Comparison of ENCODE assay signal across 14 mouse cellular contexts in the genomic region with DNA sequence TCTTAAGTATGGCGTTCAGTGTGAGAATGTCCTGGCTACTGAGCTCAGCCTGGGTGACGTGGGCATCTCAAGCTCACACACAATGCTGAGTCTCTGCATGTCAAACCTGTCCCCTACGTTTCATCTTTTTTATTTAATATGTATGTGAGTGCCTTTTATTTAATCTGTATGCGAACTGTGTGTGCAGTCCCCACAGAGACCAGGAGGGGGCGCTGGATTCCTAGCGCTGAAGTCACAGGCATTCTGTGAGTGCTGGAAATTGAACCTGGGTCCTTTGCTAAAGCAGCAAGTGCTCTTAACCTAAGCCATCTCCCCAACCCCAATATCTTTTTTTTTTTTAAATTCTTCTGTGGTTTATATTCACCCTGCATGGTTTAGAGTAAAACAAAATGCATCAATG. TPM values are rescaled to one million over a fixed set of nuclear protein-coding genes. Genes with fewer than 3 reads are reported as not detected.
DNase-seq lines count a peak whose midpoint lies in the region; ATAC-seq and TF ChIP-seq lines count a peak whose summit lies in the region.
"Had no signal": no experiment of that assay in that cellular context is flagged by ENCODE, and none has a peak within 500 bp of the region (broad histone marks: within the 10 kb centered on the region; RNA-seq: fewer than 3 reads in every experiment).

No protein-coding gene starts in this region.

- peaks cover 19% of the 10 kb centered on the region; the same call in 1 of the 2 replicates for H3K36me3 ChIP-seq in intestine, postnatal 0 days (ENCODE audit: control insufficient read depth, insufficient read depth)
- H3K36me3 ChIP-seq in intestine, embryonic 16.5 days (ENCODE audit: control insufficient read depth, insufficient read depth, low read length) = 0 out of 2 replicates have a peak, but pooled peaks cover 5% of the 10 kb centered on the region
- no peaks in the 10 kb centered on the region for H3K36me3 ChIP-seq in lung, embryonic 14.5 days (ENCODE audit: insufficient read depth)
- H3K36me3 ChIP-seq: forebrain, embryonic 12.5 days; kidney, embryonic 15.5 days; limb, embryonic 15.5 days; midbrain, embryonic 12.5 days had no signal

- H3K4me1 ChIP-seq in intestine, postnatal 0 days (replicated peaks; ENCODE audit: control insufficient read depth, insufficient read depth, low read length) = no peaks in the 10 kb centered on the region; the same call in 1 of the 2 replicates
- peaks cover 1% of the 10 kb centered on the region; the same call in 1 of the 2 replicates for H3K4me1 ChIP-seq in intestine, embryonic 16.5 days (ENCODE audit: control insufficient read depth, insufficient read depth, low read length)
- H3K4me1 ChIP-seq in lung, embryonic 14.5 days (ENCODE audit: insufficient read depth) = no peaks in the 10 kb centered on the region

- H3K27ac ChIP-seq in intestine, postnatal 0 days (ENCODE audit: low read depth, low read length) = no peak overlapping the region
- no peak overlapping the region for H3K27ac ChIP-seq in intestine, embryonic 16.5 days (ENCODE audit: low read length)
- no peak overlapping the region for H3K27ac ChIP-seq in lung, embryonic 14.5 days (ENCODE audit: low read depth)
- H3K27ac ChIP-seq: forebrain, embryonic 12.5 days; kidney, embryonic 15.5 days; limb, embryonic 15.5 days; macrophage; midbrain, embryonic 12.5 days had no signal

- H3K4me2 ChIP-seq in intestine, postnatal 0 days (replicated peaks; ENCODE audit: low read depth) = no peak overlapping the region
- no peak overlapping the region for H3K4me2 ChIP-seq in intestine, embryonic 16.5 days (ENCODE audit: low read depth, low read length)
- H3K4me2 ChIP-seq in lung, embryonic 14.5 days = no peak overlapping the region
- H3K4me2 ChIP-seq: forebrain, embryonic 12.5 days; kidney, embryonic 15.5 days; limb, embryonic 15.5 days; midbrain, embryonic 12.5 days had no signal

- TF ChIP-seq CTCF in intestine, postnatal 0 days (IDR thresholded peaks at IDR 0.05; ENCODE audit: low read depth) = 0 out of 2 replicates have a peak, but pooled peaks have one; percentile 49
- TF ChIP-seq CTCF in lung, embryonic 14.5 days (IDR thresholded peaks at IDR 0.05; ENCODE audit: low read depth) = peak; percentile 39

- WGBS in intestine, postnatal 0 days = 89% methylated on average over 6 of the region's 6 CpGs
- 83% methylated on average over 6 of the region's 6 CpGs for WGBS in intestine, embryonic 16.5 days
- 79% methylated on average over 6 of the region's 6 CpGs for WGBS in lung, embryonic 14.5 days

- no peak for ATAC-seq in intestine, postnatal 0 days
- ATAC-seq in intestine, embryonic 16.5 days = no peak
- ATAC-seq in lung, embryonic 14.5 days (ENCODE audit: insufficient read depth) = no peak
- ATAC-seq: hindbrain, embryonic 16.5 days had no signal

- H3K9ac ChIP-seq in intestine, postnatal 0 days (ENCODE audit: low read depth, low read length) = no peak overlapping the region
- H3K9ac ChIP-seq in intestine, embryonic 16.5 days (ENCODE audit: low read depth, low read length) = no peak overlapping the region
- no peak overlapping the region for H3K9ac ChIP-seq in lung, embryonic 14.5 days
- H3K9ac ChIP-seq: forebrain, embryonic 12.5 days; kidney, embryonic 15.5 days; limb, embryonic 15.5 days; midbrain, embryonic 12.5 days had no signal

- no peaks in the 10 kb centered on the region for H3K27me3 ChIP-seq in intestine, postnatal 0 days (replicated peaks; ENCODE audit: control insufficient read depth, insufficient read depth, low read length)
- no peaks in the 10 kb centered on the region for H3K27me3 ChIP-seq in intestine, embryonic 16.5 days (replicated peaks; ENCODE audit: control insufficient read depth, insufficient read depth, low read length)
- no peaks in the 10 kb centered on the region for H3K27me3 ChIP-seq in lung, embryonic 14.5 days (ENCODE audit: insufficient read depth, low read length)
- H3K27me3 ChIP-seq: forebrain, embryonic 12.5 days; kidney, embryonic 15.5 days; limb, embryonic 15.5 days; midbrain, embryonic 12.5 days had no signal

- no peak overlapping the region for H3K4me3 ChIP-seq in intestine, postnatal 0 days (ENCODE audit: low read depth, low read length)
- no peak overlapping the region for H3K4me3 ChIP-seq in intestine, embryonic 16.5 days (ENCODE audit: low read length)
- H3K4me3 ChIP-seq in lung, embryonic 14.5 days (ENCODE audit: low read depth, low read length) = no peak overlapping the region
- H3K4me3 ChIP-seq: forebrain, embryonic 12.5 days; kidney, embryonic 15.5 days; limb, embryonic 15.5 days; midbrain, embryonic 12.5 days had no signal

- no peaks in the 10 kb centered on the region for H3K9me3 ChIP-seq in intestine, postnatal 0 days (ENCODE audit: control insufficient read depth)
- H3K9me3 ChIP-seq in intestine, embryonic 16.5 days (ENCODE audit: control insufficient read depth, low read length) = no peaks in the 10 kb centered on the region
- H3K9me3 ChIP-seq in lung, embryonic 14.5 days (ENCODE audit: low read depth, low read length) = no peaks in the 10 kb centered on the region
- H3K9me3 ChIP-seq: forebrain, embryonic 12.5 days; kidney, embryonic 15.5 days; limb, embryonic 15.5 days; midbrain, embryonic 12.5 days had no signal

- no peak for DNase-seq in lung, embryonic 14.5 days
- DNase-seq in lung, postnatal 25 days (ENCODE audit: low spot score) = no peak
- DNase-seq in ES-CJ7 (ENCODE audit: low read depth, low spot score) = peak; percentile 50
- DNase-seq in naive thymus-derived CD4-positive, alpha-beta T cell, adult 2 months (ENCODE audit: low read depth) = peak; percentile 33
- no peak for DNase-seq in embryo, embryonic 10.5 days (ENCODE audit: low spot score)
- DNase-seq: heart, adult 11 months had no signal

RNA-seq across cellular contexts. Expression of a gene that starts 44.7 kb away (rescaled TPM):
- 16.5 and 17.1 TPM in 2 replicates for polyA plus RNA-seq in intestine, postnatal 0 days (2015; fragmentation: Nextera tagmentation; extraction: Ambion mirVana)
- polyA plus RNA-seq in intestine, embryonic 16.5 days (2015; fragmentation: Nextera tagmentation; extraction: Ambion mirVana) = 21.1 and 21.5 TPM in 2 replicates
- polyA plus RNA-seq in lung, embryonic 14.5 days (2014; fragmentation: Nextera tagmentation; extraction: Ambion mirVana) = 5.9 and 6.9 TPM in 2 replicates

RNA-seq across cellular contexts. Expression of a gene that starts 54.1 kb away (rescaled TPM):
- 0.54 and 0.66 TPM in 2 replicates for polyA plus RNA-seq in intestine, postnatal 0 days (2015; fragmentation: Nextera tagmentation; extraction: Ambion mirVana)
- polyA plus RNA-seq in intestine, embryonic 16.5 days (2015; fragmentation: Nextera tagmentation; extraction: Ambion mirVana) = 0.88 and 0.94 TPM in 2 replicates
- polyA plus RNA-seq in lung, embryonic 14.5 days (2014; fragmentation: Nextera tagmentation; extraction: Ambion mirVana) = 0.78 and 0.86 TPM in 2 replicates

RNA-seq across cellular contexts. Expression of a gene that starts 54.7 kb away (rescaled TPM):
- polyA plus RNA-seq in intestine, postnatal 0 days (2015; fragmentation: Nextera tagmentation; extraction: Ambion mirVana) = 58.8 and 59.8 TPM in 2 replicates
- 62.5 and 65.2 TPM in 2 replicates for polyA plus RNA-seq in intestine, embryonic 16.5 days (2015; fragmentation: Nextera tagmentation; extraction: Ambion mirVana)
- polyA plus RNA-seq in lung, embryonic 14.5 days (2014; fragmentation: Nextera tagmentation; extraction: Ambion mirVana) = 35.8 and 36.7 TPM in 2 replicates
- polyA plus RNA-seq: macrophage had no signal

Comparison
In these comparisons a context has a peak if more than half of its experiments do, and no peak if none do; other contexts are left out.
1. DNase-seq: peak in ES-CJ7 (single experiment) and naive thymus-derived CD4-positive, alpha-beta T cell, adult 2 months (single experiment); none in lung, embryonic 14.5 days (single experiment), lung, postnatal 25 days (single experiment) and embryo, embryonic 10.5 days (single experiment).